Mouse (Mus musculus): Measurements from ENCODE around the gene 1700067K01Rik.

DNA sequence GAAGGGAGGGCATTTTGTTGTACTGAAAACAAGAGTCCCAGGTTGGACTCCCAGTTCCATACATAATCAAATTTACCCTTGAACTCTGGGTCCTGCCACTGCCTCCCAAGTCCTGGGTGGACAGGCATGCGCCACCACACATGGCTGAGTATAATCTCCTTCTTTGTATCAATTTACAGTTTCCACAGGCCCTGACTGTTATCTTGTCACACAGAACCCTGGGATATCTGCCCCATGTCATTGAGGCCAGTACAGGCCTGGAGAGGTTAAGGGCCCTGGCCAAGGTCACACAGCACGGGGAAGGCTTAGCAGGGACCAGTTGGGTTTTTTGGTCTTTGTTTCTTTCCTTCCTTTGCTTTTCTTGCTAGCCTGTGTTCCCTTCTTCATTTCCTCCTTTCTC lies 8.8 kb upstream of the 1700067K01Rik start:
- TF ChIP-seq CTCF (conservative IDR thresholded peaks at IDR 0.05; ENCODE audit: low read length): no peak
- no peak for TF ChIP-seq POU5F1 (IDR thresholded peaks at IDR 0.05; ENCODE audit: borderline replicate concordance, low read length)
- no peak for TF ChIP-seq NANOG (IDR thresholded peaks at IDR 0.05; ENCODE audit: borderline replicate concordance, low read length)
